Mouse (Mus musculus): ENCODE data around the gene Ly6g6e. TPM values are rescaled to one million over a fixed set of nuclear protein-coding genes. Genes with fewer than 3 reads are reported as not detected.
A peak's percentile ranks its signal among the peaks of the same experiment; 100 is the strongest.

Ly6g6e gene
- polyA plus RNA-seq, 1 experiment from 2014 or later: 0.45 TPM

DNA sequence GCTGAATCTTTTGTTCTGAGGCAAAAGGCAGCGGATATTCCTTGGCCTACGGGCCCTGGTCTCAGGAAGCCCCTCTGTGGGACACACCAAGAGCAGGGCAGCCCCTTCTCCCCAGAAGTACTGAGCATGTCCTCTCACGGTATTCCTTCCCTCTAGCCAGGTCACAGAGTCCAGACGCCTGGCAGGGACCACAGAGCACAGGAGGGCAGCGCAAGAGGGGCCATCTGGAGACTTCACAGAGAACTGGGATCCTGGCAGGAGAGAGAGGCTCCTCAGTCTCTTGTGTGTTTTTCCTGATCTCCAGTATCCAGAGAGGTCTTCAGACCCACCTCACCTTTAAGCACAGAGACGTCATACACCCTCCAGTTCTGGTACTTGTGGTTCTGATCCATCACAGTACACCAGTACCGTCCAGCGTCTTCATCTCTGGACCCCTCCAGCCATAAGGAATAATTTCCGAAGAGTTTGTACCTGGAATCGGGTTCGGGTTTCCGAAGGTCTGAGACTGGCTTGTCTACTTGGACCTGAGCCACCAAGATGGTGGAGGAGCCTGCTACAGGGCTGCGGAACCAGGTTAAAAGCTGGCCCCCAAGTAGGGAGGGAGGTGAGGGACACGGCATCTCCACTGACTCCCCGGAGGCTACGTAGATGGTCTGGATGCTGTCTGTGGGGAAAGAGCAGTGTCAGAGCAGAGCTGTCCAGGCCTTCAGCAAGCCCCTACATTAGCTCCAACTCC is 6.3 kb downstream of the Ly6g6e start:
- no peak overlapping the region for H3K9ac ChIP-seq
- ATAC-seq (ENCODE audit: low FRiP score): no peak
- no peaks in the 10 kb centered on the region for H3K36me3 ChIP-seq
- no peak overlapping the region for H3K4me2 ChIP-seq
- no peaks in the 10 kb centered on the region for H3K27me3 ChIP-seq
- H3K4me1 ChIP-seq (replicated peaks): peaks cover under 1% of the 10 kb centered on the region
- no peaks in the 10 kb centered on the region for H3K9me3 ChIP-seq
- 85% methylated on average over 16 of the region's 16 CpGs for WGBS
- no peak overlapping the region for H3K4me3 ChIP-seq
- no peak overlapping the region for H3K27ac ChIP-seq

- Histone ChIP-seq H3K9ac (no peak overlapping the region), H3K4me2 (no peak overlapping the region), H3K4me1 (replicated peaks) (no peaks in the 10 kb centered on the region), H3K27ac (no peak overlapping the region), H3K4me3 (no peak overlapping the region), H3K27me3 (no peaks in the 10 kb centered on the region), H3K9me3 (no peaks in the 10 kb centered on the region), H3K36me3 (no peaks in the 10 kb centered on the region)
- WGBS: 86% methylated on average over 3 of the region's 3 CpGs
- no peak for ATAC-seq (ENCODE audit: low FRiP score)
Observed at GRCm38 (mm10) chr17:35083929-35084497, 7.3 kb downstream of the Ly6g6e start.

GRCm38 (mm10) chr17:35085208-35085865 is 8.6 kb downstream of the Ly6g6e start, which contains the start of gene Ly6g6f:
Gene Ly6g6f (minus strand): TSS chr17:35085610.
- Histone ChIP-seq H3K9ac (no peak within 1 kb of the TSS), H3K36me3 (no peaks in the 10 kb centered on the region), H3K4me1 (replicated peaks) (peaks cover 7% of the 10 kb centered on the region), H3K4me2 (no peak within 1 kb of the TSS), H3K9me3 (no peaks in the 10 kb centered on the region), H3K27me3 (no peaks in the 10 kb centered on the region), H3K27ac (no peak within 1 kb of the TSS), H3K4me3 (no peak within 1 kb of the TSS)
- ATAC-seq (ENCODE audit: low FRiP score): no peak
- 84% methylated on average over 7 of the region's 7 CpGs for WGBS

GRCm38 (mm10) chr17:35088151-35088550 is 11.4 kb downstream of the Ly6g6e start:
- Histone ChIP-seq H3K4me3 (no peak overlapping the region), H3K4me2 (no peak overlapping the region), H3K9me3 (no peaks in the 10 kb centered on the region), H3K4me1 (replicated peaks) (peaks cover 15% of the 10 kb centered on the region), H3K27me3 (no peaks in the 10 kb centered on the region), H3K36me3 (peaks cover 22% of the 10 kb centered on the region), H3K27ac (no peak overlapping the region), H3K9ac (no peak overlapping the region)
- WGBS: 64% methylated on average over 2 of the region's 2 CpGs
- no peak for ATAC-seq (ENCODE audit: low FRiP score)

- 3% methylated on average over 60 of the region's 67 CpGs for WGBS
Observed at GRCm38 (mm10) chr17:35088825-35089644, 12.3 kb downstream of the Ly6g6e start, which contains the start of gene Abhd16a. Gene Abhd16a (plus strand): TSS chr17:35089263.

DNA sequence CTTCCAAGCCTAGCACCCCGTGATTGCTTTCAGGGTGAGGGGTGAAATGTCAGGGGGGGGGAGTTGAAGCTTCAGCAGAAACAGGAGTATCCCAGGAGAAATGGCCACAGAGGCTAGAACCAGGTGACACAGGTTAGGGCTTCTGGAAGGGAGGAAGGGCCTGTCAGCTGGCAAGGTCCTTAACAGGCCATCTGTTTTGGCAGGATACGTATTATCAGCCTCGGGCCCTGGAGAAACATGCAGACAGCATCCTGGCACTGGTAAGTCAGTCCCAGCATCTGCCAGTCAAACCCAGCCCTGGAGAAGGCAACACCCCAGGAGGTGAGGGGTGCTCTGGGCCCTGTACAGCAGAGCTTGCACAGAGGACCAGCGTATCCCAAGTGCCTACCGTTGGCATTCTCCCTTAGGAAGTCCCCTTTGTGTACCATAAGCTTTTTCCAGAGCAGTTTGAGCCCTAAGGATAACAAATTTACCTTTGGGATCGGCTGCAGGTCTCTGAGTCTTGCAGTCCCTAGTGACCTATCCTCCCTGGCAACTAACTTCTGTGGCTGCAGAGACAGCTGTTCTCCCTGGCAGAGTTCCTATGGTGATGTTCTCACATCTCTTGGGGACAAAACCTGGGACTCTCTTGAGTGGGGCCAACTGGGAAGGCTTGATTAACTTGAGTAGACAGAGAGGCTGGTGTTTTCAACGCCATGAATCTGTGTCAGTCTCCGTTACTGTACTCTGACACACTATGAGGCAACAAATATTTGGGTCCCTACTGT is 13.6 kb downstream of the Ly6g6e start:
- 55% methylated on average over 8 of the region's 8 CpGs for WGBS

More at GRCm38 (mm10) chr17:35088825-35089644, 12.3 kb downstream of the Ly6g6e start, which contains the start of gene Abhd16a:
- Histone ChIP-seq H3K4me2 (peak within 1 kb of the TSS; percentile 68), H3K4me1 (replicated peaks) (peaks cover 15% of the 10 kb centered on the region), H3K9ac (peak within 1 kb of the TSS; percentile 90), H3K9me3 (no peaks in the 10 kb centered on the region), H3K27me3 (no peaks in the 10 kb centered on the region), H3K36me3 (peaks cover 30% of the 10 kb centered on the region), H3K4me3 (peak within 1 kb of the TSS; percentile 60), H3K27ac (peak within 1 kb of the TSS; percentile 98)
- peak; percentile 98 for ATAC-seq (ENCODE audit: low FRiP score)

DNA sequence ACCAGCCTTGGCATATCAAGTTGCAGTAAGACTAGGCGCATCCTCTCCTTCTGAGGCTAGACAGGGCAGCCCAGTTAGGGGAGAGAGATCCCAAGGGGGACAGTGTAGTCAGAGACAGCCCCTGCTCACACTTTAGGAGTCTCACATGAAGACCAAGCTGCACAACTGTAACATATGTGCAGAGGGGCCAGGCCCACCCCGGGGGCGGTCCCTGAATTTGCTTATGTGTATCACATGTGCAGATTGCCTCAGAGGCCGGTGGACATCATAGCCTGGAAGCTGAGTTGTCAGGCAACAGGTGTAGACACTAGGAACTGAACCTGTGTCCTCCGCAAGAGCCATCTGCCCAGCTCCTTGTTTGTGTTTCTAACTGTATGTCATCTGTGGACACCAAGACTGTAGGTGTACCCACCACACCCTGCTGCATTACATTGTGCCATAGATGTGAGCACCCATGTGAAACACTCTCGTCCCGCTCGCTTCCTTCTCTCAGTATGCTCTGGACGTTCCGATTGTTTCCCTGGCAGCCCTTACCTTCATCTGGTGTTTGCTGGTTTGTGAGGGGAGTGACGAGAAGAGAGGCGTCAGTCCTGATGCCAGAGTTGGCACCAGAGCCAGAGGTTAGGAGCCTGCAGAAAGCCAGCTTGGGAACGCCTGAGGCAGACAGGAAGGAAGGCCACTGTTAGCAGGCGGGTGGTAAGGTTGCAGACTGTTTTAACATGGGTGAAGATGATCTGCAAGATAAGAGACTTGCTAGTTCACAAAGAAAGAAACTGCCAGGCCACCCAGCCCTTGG is 15.9 kb downstream of the Ly6g6e start:
- no peaks in the 10 kb centered on the region for H3K9me3 ChIP-seq
- H3K36me3 ChIP-seq: peaks cover 65% of the 10 kb centered on the region
- H3K4me2 ChIP-seq: no peak overlapping the region
- no peak overlapping the region for H3K4me3 ChIP-seq
- H3K27me3 ChIP-seq: no peaks in the 10 kb centered on the region
- 92% methylated on average over 14 of the region's 14 CpGs for WGBS
- H3K9ac ChIP-seq: no peak overlapping the region
- H3K27ac ChIP-seq: no peak overlapping the region
- ATAC-seq (ENCODE audit: low FRiP score): no peak
- H3K4me1 ChIP-seq (replicated peaks): peaks cover 15% of the 10 kb centered on the region

More for the DNA sequence above, 13.6 kb downstream of the Ly6g6e start:
- Histone ChIP-seq H3K9ac (peak overlapping the region; percentile 90), H3K9me3 (no peaks in the 10 kb centered on the region), H3K36me3 (peaks cover 43% of the 10 kb centered on the region), H3K4me1 (replicated peaks) (peaks cover 15% of the 10 kb centered on the region), H3K27me3 (no peaks in the 10 kb centered on the region), H3K27ac (peak overlapping the region; percentile 98), H3K4me3 (peak overlapping the region; percentile 60), H3K4me2 (peak overlapping the region; percentile 68)
- ATAC-seq (ENCODE audit: low FRiP score): no peak

- Histone ChIP-seq H3K27ac (no peak overlapping the region), H3K4me2 (no peak overlapping the region), H3K9me3 (no peaks in the 10 kb centered on the region), H3K4me1 (replicated peaks) (peaks cover 14% of the 10 kb centered on the region), H3K9ac (0 out of 2 replicates have a peak overlapping the region, but pooled peaks have one; percentile 19), H3K36me3 (peaks cover 86% of the 10 kb centered on the region), H3K27me3 (no peaks in the 10 kb centered on the region), H3K4me3 (no peak overlapping the region)
- no peak for ATAC-seq (ENCODE audit: low FRiP score)
- WGBS: 92% methylated on average over 15 of the region's 15 CpGs
Observed at GRCm38 (mm10) chr17:35094475-35095365, 18.0 kb downstream of the Ly6g6e start.

DNA sequence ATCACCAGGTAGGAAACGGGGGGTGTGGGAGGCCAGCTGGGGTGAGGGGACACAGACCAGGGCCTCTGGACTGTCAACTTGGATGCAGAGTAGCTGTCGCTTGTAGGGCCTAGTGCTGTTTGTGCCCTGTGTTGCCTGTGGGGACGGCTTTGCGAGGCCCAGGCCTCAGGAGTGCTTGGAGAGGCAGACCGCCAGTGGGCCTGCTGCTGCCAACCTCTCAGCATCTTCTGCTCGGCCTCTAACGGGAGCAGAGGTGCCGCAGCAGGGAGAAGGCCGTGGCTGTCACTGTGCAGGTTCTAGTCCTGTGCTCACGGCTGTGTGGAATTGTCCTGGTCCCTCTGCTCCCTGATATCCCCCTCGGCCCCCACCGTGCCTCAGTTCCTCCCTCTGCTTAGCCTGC is 19.9 kb downstream of the Ly6g6e start:
- 0 out of 2 replicates have a peak overlapping the region, but pooled peaks have one; percentile 13 for H3K9ac ChIP-seq
- no peaks in the 10 kb centered on the region for H3K9me3 ChIP-seq
- no peak overlapping the region for H3K4me2 ChIP-seq
- WGBS: 88% methylated on average over 12 of the region's 12 CpGs
- no peak overlapping the region for H3K4me3 ChIP-seq
- H3K27ac ChIP-seq: no peak overlapping the region
- H3K4me1 ChIP-seq (replicated peaks): no peaks in the 10 kb centered on the region
- peaks cover 97% of the 10 kb centered on the region for H3K36me3 ChIP-seq
- ATAC-seq (ENCODE audit: low FRiP score): no peak
- no peaks in the 10 kb centered on the region for H3K27me3 ChIP-seq

DNA sequence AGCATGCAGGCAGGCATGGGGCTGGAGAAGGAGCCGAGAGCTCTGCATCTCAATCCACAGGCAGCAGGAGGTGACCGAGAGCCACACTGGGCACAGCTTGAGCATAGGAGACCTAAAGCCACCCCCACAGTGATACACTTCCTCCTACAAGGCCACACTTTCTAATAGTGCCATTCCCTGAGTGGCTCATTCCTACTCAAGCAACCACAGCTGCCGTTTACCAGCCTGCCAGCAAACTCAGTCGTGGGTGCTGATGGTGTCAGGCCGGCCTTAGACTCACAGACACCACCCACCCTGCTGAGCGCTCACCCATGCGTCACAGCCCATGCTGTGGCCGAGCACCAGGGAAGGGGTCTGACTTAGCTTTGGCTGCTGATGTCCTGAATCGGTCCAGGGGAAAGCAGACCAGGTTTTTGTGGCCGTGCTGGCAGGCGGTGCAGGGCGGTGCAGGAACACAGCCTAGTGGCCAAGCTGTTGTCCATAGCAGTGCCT is 20.5 kb downstream of the Ly6g6e start:
- no peaks in the 10 kb centered on the region for H3K9me3 ChIP-seq
- H3K27me3 ChIP-seq: no peaks in the 10 kb centered on the region
- WGBS: 80% methylated on average over 12 of the region's 12 CpGs
- no peak overlapping the region for H3K4me3 ChIP-seq
- ATAC-seq (ENCODE audit: low FRiP score): no peak
- H3K4me1 ChIP-seq (replicated peaks): no peaks in the 10 kb centered on the region
- H3K4me2 ChIP-seq: no peak overlapping the region
- no peak overlapping the region for H3K9ac ChIP-seq
- no peak overlapping the region for H3K27ac ChIP-seq
- H3K36me3 ChIP-seq: peaks cover 98% of the 10 kb centered on the region
